Mouse (Mus musculus): Measurements from ENCODE around the gene Eapp.

- TF ChIP-seq GATA1 (IDR thresholded peaks at IDR 0.05; ENCODE audit: borderline replicate concordance, low read length) (no peak), FLI1 (IDR thresholded peaks at IDR 0.05; ENCODE audit: low read length) (no peak)
These were observed 58.7 kb downstream of the Eapp start for GRCm38 (mm10) chr12:54637033-54637432.
